Mouse (Mus musculus): ENCODE data around the gene Stk31.
"Not testable (repeated sequence)": the region's sequence is repeated elsewhere in the genome, so short reads cannot be mapped to it uniquely, and the experiment has no call there.

The Stk31 gene

DNA sequence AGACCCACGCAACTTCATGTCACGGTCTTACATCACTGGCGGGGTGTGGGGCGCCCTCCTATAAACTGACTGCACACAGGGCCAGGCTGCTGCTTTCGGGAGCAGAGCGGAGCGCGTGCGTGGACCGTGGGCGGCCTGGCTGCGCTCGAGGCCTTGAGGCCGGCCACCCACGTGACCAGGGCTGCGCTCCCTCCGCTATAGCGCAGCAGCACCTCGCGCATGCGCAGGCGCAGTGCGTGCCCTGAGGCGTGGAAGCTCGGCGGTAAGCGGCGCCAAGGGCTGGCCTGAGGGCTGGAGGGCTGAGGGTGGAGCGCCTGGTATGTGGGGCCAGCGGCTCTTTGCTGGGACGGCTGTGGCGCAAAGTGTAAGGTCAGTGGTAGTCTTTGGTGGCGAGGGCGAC is at the start of gene Stk31:
Gene Stk31 (plus strand): TSS at position 289 of the 400 bp plus-strand sequence.
- in situ Hi-C loops (cut with MboI) = loop anchor here (10.0 kb wide), 2 partner anchors 131 to 341 kb away; partner anchors contain the start of gene Tra2a

DNA sequence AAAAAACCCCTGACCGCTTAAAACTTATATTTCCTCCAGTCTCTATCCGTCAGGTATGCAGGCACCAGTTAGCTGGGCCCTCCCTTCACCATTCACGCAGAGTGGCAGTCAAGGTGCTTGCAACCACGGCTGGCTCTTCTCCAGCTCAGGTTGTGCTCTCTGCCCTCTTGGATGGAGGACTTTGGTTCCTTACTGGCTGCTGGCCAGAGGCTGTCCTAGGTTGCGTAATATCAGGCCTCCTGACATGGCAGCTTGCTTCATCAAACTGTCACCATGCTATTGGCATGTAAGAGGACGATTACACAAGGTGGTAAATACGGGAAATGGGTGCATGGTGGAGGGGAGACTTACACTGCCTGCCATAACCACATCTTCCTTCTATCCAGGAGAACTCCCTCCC is 45.6 kb upstream of the Stk31 start:
- in situ Hi-C loops (cut with MboI) = no loop called here

DNA sequence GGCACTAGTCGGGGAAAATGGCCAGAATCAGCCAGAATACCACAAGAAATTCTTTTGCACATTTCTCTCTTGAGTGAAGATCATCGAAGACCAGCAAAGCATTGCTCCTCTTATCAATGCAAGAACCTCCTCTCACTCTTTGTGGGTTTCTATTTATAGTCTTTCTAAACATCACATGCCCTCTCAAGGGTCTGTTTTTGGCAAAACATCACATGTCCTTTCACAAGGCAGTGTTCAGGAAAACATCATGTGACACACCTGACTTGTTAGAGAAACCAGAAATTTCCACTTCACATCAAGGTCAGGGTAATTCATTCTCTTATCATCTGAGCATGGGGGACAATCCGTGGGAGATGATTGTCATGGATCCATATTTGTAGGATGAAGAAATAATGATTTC is 40.8 kb upstream of the Stk31 start:
- in situ Hi-C loops (cut with MboI) = no loop called here

DNA sequence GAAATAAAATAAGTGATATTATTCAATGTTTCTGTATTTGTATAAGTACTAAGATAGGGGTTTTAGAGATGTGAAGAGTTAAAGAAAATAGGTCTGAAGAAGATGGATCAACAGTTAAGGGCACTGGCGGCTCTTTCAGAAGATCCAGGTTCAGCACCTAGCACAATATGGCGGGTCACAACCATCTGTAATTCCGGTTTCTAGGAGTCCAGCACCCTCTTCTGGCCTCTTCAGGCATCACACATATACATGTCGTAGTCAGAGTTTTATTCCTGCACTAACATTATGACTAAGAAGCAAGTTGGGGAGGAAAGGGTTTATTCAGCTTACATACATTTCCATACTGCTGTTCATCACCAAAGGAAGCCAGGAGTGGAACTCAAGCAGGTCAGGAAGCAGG is 40.2 kb upstream of the Stk31 start:
- in situ Hi-C loops (cut with MboI) = no loop called here

DNA sequence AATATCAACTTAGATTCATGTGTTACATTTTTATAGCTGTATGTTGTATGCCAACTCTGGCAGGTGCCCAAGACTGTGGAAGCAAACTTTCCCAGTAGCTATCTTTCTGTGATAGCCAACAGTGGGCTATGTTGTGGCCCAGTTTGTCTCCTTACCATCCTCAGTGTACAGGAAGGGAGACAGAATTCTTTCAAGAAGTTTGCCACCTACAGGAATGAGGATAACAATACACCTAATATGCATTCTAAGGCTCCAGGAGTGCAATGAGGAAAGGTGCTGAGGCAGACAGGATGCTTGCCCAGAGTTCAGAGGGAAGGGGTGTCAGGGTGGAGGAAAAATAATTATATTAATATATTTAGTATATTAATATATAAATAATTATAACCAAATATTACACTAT is 35.0 kb upstream of the Stk31 start:
- in situ Hi-C loops (cut with MboI) = no loop called here

DNA sequence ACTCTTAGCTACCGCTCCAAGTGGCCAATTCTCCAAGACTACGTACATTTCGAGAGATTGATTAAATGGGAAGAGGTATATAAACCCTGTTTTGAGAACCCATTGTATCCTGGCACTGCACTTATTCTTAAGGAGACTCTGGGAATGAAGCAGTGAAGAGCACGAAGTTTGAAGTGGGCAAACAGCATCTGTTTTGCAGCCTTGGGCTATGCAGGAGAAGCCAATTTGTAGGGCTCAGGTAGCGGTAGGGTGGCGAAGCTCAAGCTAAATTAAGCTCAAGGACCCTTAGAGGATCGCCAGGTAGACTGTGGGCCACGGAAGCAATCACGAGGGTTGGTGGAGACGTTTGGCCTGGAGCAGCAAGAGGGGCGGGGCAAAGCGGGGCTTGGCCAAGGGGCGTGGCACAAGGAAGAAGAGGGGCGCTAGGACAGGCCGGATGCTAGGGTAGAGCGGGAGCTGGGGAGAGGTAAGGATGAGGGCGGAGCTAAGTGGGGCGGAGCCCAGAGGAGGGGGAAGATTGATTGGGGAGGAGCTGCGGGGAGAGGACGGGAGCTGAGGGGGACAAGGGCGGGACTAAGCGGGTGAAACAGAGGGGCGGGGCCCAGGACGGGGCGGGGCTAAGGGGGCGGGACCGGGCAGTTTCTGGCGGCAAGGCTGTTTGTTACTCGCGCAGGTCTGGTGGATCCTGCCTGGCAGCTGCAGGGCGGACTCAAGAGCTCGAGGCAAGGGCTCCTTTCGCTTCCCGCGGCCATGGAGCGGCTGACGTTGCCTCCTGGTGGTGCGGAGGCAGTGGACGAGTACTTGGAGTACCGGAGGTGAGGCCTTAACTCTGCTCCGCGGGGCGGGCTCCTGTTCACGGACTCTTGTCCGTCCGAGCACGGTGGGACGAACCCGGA is 28.0 kb upstream of the Stk31 start, which contains the start of gene Fam221a:
Gene Fam221a (plus strand): TSS at position 581 of the 896 bp plus-strand sequence.
- in situ Hi-C loops (cut with MboI) = no loop called here

DNA sequence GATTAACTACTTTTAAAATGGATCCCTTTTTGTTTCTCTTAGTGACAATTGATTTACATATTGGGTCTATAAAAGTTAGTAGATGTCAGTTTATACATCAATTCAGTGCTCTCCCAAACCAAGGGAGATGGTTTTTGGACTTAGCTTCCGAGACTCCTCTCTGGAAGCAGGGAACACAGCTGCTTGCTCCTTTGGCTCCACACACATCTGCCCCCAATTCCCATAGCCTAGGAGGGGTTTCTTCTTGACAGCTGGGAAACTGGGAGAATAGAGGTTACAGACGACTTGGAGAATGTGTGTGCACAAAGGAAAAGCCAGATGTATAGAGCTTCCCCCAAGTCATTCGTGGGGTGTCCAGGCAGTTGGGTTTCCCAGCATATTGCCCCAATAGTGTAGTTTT is 27.2 kb upstream of the Stk31 start:
- in situ Hi-C loops (cut with MboI) = no loop called here

DNA sequence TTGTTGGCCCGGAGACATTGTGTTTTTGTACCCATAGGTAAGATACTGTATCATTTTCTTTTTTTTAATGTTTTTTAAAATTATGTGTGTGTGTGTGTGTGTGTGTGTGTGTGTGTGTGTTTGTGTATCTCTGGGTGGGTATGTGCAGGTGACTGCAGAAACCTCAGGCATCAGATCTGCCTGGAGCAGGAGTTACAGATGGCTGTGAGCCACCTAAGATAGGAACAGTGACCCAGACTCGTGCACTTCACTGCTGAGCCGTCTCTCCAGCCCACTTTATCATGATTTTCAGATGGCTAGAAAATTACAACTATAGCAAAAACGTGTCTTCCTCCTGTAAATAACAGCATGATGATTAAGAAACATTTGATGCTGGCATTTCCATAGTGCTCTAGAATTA is 22.7 kb upstream of the Stk31 start:
- in situ Hi-C loops (cut with MboI) = no loop called here

DNA sequence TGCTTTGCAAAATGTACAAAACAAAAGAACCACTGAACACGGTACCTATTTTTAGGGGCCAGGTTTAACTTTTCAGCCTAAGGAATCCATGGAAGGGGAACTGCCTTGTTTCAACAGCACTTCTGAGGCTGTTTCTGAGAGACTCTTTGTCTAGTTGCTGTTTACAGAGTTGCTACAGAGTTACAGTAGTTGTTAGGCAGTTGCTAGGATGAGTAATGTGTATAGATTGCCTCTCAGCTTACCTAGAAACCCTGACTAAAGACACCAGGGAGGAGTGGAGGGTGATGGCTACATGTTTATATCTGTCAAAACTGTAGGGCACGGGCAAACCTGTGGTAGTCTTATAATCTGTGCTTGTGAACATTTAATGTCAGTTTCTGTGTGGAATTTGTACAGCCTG is 21.5 kb upstream of the Stk31 start:
- in situ Hi-C loops (cut with MboI) = no loop called here

DNA sequence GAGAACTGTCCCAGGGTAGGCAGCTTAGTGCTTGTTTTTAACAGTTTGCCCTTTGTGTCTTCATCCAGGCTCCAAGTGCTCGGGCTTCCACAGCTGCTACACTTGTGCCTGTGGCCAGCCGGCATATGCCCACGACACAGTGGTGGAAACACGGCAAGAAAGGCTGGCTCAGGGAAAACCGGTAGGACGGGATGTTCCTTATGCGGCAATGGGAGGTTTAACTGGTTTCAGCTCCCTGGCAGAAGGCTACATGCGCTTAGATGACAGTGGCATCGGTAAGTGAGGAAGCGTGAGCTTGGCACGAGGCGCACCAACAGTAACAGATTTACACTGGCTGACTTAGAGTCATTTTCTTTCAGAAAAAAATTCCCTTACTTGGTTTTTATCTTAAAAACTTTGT is 17.1 kb upstream of the Stk31 start:
- in situ Hi-C loops (cut with MboI) = no loop called here

DNA sequence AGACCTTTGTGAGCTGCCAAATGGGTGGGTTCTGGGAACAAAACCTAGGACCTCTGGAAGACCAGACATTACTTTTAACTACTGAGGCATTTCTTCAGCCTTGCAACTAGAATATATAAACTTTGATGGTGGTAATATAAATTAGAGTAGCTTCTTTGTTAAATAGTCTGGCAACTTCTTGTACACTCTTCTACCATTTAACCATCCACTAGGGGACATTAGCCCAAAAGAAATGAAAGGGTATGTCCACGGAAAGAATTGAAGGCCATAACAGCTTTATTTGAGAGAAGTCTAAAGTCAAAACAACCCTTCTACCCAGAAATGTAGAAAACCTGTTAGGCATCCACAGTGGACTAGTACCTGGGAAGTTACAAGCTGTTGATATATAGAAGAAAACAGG is 1.1 kb upstream of the Stk31 start:
- in situ Hi-C loops (cut with MboI) = loop anchor here (10.0 kb wide), 2 partner anchors 129 to 339 kb away; partner anchors contain the start of gene Tra2a

DNA sequence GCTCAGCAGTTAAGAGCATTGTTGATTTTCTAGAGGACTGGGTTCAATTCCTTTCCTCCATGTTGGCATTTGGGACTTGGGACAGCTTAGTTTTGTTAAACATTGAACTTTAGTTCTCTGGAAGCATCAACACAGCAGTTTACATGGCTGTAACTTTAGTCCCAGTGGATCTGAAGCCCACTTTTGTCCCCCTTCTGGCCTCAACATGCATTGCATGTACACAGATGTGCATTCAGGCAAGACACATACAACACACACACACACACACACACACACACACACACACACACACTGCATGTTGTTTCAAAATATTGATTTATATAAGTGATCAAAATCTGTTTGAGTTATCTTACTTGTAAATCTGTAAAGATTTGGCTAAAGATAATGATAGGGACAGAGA is 2.1 kb downstream of the Stk31 start:
- in situ Hi-C loops (cut with MboI) = loop anchor here (10.0 kb wide), 2 partner anchors 133 to 343 kb away; partner anchors contain the start of gene Tra2a

DNA sequence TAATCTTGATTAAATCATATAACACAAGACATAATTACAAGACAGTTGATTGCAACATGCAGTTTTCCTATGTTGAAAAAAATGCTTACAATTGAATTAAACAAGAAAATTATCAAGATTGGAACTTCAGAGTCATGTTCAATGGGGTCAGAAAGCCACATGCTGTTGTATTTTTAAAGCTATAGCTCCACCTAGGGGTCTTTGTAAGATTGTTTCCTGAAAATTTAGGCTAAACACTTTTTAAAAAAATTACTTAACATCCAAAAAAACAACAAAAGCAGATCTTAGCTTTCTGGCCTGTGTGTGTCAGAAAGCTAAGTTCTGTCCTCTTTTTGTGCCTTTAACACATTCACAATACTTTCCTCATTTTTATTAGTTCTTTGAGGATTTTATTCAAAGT is 3.0 kb downstream of the Stk31 start:
- in situ Hi-C loops (cut with MboI) = loop anchor here (10.0 kb wide), 2 partner anchors 134 to 344 kb away; partner anchors contain the start of gene Tra2a

DNA sequence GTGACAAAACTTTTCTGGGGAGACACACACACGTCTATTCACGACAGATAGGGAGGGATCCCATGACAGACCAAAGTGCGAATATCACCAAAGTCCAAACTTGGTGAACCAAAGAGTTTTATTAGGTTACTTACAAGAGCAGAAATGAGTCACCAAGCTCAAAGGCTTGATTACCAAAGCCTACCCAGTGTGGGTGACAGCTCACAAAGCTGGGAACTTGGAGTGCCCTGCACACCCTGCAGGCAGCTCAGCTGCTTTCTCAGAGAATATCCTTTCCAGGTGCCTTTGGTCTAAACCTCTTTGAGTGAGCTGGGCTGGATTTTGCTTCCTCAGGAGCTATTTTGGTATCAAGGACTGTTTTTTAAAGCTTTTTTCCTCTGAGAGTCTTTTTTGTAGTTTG is 15.4 kb downstream of the Stk31 start:
- in situ Hi-C loops (cut with MboI) = no loop called here

DNA sequence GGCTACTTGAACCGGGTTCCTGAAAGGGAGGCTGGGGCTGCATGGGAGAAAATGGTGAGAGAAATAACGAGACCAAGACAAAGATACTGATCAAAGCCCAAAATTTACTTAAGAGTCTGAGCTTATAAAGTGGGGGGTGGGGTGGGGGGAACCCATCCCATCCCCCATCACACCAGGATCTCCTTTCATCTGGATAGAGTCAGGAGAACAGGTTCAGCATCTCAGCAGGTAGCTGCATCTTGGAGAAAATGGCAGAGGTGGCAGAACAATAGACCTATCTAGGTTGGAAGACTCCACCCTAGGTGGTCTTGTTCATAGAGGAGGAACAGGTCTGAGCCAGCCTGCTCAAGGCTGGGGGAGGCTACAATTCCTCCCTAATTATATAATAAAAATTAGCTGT is 17.6 kb downstream of the Stk31 start:
- in situ Hi-C loops (cut with MboI) = not testable (repeated sequence)

DNA sequence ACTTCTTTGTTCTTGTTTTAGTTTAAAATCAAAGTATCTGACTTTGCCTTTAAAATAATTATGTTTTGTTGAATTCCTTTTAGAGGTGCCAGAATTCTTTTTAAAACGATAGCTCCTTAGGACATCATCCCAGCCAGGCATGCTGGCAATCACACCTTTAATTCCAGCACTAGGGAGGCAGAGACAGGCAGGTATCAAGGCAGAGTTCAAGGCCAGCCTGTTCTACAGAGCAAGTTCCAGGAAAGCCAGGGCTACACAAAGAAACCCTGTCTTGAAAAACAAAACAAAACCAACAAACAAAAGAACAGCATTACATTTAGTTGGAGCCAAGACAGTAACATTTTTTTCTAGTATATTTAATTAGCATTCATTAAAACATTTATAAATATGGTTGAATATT is 20.6 kb downstream of the Stk31 start:
- in situ Hi-C loops (cut with MboI) = no loop called here

DNA sequence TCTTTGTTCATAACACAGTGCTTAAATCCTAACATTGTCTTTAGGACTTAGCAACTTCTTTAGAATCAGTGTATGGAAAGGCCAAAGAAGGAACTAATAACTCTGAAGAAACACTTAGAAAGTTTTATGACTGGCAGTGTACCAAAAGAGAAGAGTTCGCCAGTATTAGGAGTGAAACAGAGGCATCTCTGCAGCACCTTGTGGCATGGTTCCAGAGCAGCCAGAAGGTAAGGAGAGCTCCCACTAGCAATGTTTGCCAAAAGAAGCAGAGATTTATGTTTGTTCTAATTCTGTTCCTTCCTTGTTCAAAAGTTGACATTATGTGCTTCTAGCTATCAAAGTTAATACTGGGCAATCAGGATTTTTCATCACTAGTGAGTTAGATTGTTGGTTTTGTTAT is 41.9 kb downstream of the Stk31 start:
- in situ Hi-C loops (cut with MboI) = no loop called here

DNA sequence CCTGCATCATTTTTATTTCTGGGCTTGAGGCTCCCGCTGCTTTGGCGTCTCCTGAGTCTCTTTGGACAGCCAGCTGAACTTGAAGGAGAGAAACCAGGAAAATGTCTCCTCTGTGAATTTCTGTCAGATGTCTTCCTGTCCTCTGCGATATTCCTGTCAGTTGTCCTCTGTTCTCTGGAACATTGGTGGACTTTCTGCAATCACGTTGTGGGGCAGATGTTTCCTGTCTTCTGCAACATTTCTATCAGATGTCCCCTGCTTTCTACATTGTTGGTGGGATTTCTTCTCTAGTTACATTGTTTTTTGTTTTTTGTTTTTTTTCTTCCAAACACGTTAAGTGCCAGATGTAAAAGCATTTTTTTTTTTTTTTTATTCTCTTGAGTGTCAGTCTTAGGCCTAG is 62.7 kb downstream of the Stk31 start:
- in situ Hi-C loops (cut with MboI) = no loop called here

DNA sequence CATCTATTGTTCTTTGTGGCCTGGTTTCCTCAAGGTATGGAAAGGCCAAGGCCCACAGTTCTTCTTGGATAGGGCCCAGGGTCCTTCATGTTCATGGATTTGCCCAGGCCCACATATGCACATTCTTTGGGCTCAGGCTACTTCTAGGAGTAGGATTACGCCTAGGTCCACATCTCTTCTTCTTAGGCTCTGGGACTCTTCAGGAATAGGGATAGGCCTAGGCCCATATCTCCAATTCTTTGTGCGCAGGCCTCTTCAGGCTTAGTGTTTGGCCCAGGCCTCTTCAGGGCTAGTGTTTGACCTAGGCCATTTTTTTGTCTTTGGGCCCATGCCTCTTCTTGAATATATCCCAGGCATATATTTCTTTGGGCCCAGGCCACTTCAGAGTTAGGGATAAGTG is 87.8 kb downstream of the Stk31 start:
- in situ Hi-C loops (cut with MboI) = no loop called here

DNA sequence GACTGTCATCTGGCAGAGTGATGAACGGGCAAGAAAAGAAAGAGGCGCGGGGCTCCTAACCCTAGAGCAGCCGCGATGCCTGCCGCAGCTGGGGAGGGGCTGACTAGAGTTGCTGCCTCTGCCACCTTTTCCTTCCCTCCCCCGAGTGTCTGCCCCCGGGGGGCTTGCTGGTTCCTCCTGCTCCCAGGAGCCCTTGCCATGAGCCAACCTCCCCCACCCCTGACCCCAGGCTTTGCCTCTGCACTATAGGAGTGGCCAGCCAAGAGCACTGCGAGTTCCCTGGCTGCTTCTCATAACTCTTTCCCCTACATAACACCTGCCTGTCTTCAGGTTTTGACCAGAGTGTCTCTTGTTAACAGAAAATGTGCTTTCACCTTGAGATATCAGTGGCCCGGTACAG is 96.1 kb downstream of the Stk31 start:
- in situ Hi-C loops (cut with MboI) = no loop called here

DNA sequence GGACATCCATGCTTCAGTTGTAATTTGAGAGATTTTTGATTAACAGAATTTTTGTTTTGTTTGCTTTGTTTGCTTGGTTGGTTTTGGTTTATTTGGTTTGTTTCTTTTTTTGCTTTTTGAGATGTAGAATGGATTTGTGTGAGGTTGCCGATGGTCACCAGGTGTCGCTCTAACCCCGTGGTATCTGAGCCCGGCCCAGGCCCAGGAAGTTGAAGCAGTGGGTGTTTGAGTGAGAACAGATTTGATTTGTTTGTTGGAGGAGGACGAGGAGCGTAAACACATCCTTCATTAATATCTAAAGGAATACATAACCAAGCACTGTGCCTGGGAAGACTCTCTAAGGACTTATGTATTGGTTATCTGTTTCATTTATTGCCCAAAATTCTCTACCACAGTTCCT is 123.6 kb downstream of the Stk31 start:
- in situ Hi-C loops (cut with MboI) = loop anchor here (25.0 kb wide), 1 partner anchor 768 kb away; no protein-coding TSS in a partner anchor

All from mature B cell (primary cell).